Mouse (Mus musculus) heart, adult 2 months (tissue): ENCODE data around the gene Mogs.
A peak's percentile ranks its signal among the peaks of the same experiment; 100 is the strongest.

Experiments
- CTCF ChIP-seq: fragments of 200-600 bp; IDR thresholded peaks from 2 replicates; pipeline ENCODE4 v1.8.1; 2022; ENCODE audit warnings: antibody characterized with exemption, mild to moderate bottlenecking, moderate library complexity
- EP300 ChIP-seq: fragments of 200-500 bp; IDR thresholded peaks from 2 replicates; pipeline ENCODE4 v1.6.1; 2011; ENCODE audit warnings: low read depth, low read length, control low read depth; ENCODE audit not compliant: insufficient read depth
- POLR2A ChIP-seq: fragments of 200-500 bp; IDR thresholded peaks from 2 replicates; pipeline ENCODE4 v1.6.1; 2011; ENCODE audit warnings: mild to moderate bottlenecking, low read depth, low read length, control low read depth; ENCODE audit not compliant: insufficient read depth

- TF ChIP-seq EP300, result 0 out of 2 replicates have a peak, but pooled peaks have one; percentile 54
- TF ChIP-seq POLR2A, result peak; percentile 77
- no peak for TF ChIP-seq CTCF
Measured at GRCm38 (mm10) chr6:83124851-83125312, 9.6 kb downstream of the Mogs start.
